Mouse (Mus musculus) gastrocnemius, postnatal 36 days (tissue): ENCODE data around the gene Pdcd2l. TPM values are rescaled to one million over a fixed set of nuclear protein-coding genes. Genes with fewer than 3 reads are reported as not detected.

ENCODE experiments used
- DNase-seq, 2 experiments: peaks; one replicate each; pipeline ENCODE4 v3.0.0; 2022
- intact Hi-C: fragments of 180-260 bp; cut with DNase I; formaldehyde crosslinking; loops from one replicate; pipeline ENCODE4 v1.15.1; 2025
- long read RNA-seq, 2 experiments: library from polyadenylated mRNA; stranded (forward); transcript quantifications; one replicate each; pipeline ENCODE4 v2.0.0; 2021
- total RNA-seq, 2 experiments: library from RNA; stranded (reverse); gene quantifications; 2 replicates each; pipeline ENCODE4 v1.2.3; 2021

Pdcd2l gene
- total RNA-seq: 10 to 100 TPM; 15.3 to 18.1 TPM
- long read RNA-seq, experiment 1, transcript Pdcd2l-201 (7 exons, 1,295 nt): major isoform, 13 of 50 reads
- long read RNA-seq, experiment 1, partial matches to known transcripts: 33 of 50 reads
- long read RNA-seq, experiment 1, other reads (novel, unspliced or antisense): 1 of 50 reads
- long read RNA-seq, experiment 2, transcript Pdcd2l-201 (7 exons, 1,295 nt): major isoform, 40 of 92 reads
- long read RNA-seq, experiment 2, partial matches to known transcripts: 44 of 92 reads
- long read RNA-seq, experiment 2, other reads (novel, unspliced or antisense): 5 of 92 reads

- peak; percentile 87 to 88 for DNase-seq
- intact Hi-C loops: no loop called here
These were observed at the start of gene Pdcd2l for GRCm38 (mm10) chr7:34196132-34197128. Pdcd2l (minus strand) TSS chr7:34196661.

GRCm38 (mm10) chr7:34242176-34242575 is 45.7 kb upstream of the Pdcd2l start:
- intact Hi-C loops: loop anchor here (10.0 kb wide), 1 partner anchor 403 kb away; no protein-coding TSS in a partner anchor
- no peak for DNase-seq

- intact Hi-C loops: no loop called here
These were observed 41.6 kb upstream of the Pdcd2l start for GRCm38 (mm10) chr7:34238086-34238485.

GRCm38 (mm10) chr7:34235602-34236001 is 39.1 kb upstream of the Pdcd2l start:
- intact Hi-C loops: no loop called here
- no peak for DNase-seq

More at GRCm38 (mm10) chr7:34238086-34238485, 41.6 kb upstream of the Pdcd2l start:
- DNase-seq: no peak

GRCm38 (mm10) chr7:34234610-34235561 is 38.4 kb upstream of the Pdcd2l start:
- no peak for DNase-seq
- intact Hi-C loops: no loop called here

GRCm38 (mm10) chr7:34233909-34234609 is 37.6 kb upstream of the Pdcd2l start:
- DNase-seq: peak; percentile 96 to 97
- intact Hi-C loops: no loop called here

GRCm38 (mm10) chr7:34232785-34233725 is 36.6 kb upstream of the Pdcd2l start:
- intact Hi-C loops: no loop called here
- no peak for DNase-seq

GRCm38 (mm10) chr7:34230116-34230515 is 33.7 kb upstream of the Pdcd2l start, which contains the start of gene Gpi1:
Gpi1 (minus strand) TSS chr7:34230336.
- intact Hi-C loops: no loop called here

GRCm38 (mm10) chr7:34229691-34230111 is 33.2 kb upstream of the Pdcd2l start:
- DNase-seq: peak; percentile 44 to 58
- intact Hi-C loops: no loop called here

More at GRCm38 (mm10) chr7:34230116-34230515, 33.7 kb upstream of the Pdcd2l start, which contains the start of gene Gpi1:
- DNase-seq: peak; percentile 72 to 73

GRCm38 (mm10) chr7:34229153-34229552 is 32.7 kb upstream of the Pdcd2l start:
- intact Hi-C loops: no loop called here
- no peak for DNase-seq

GRCm38 (mm10) chr7:34228641-34229040 is 32.2 kb upstream of the Pdcd2l start:
- intact Hi-C loops: no loop called here
- no peak for DNase-seq

GRCm38 (mm10) chr7:34226846-34227245 is 30.4 kb upstream of the Pdcd2l start:
- DNase-seq: no peak
- intact Hi-C loops: no loop called here

GRCm38 (mm10) chr7:34226086-34226485 is 29.6 kb upstream of the Pdcd2l start:
- no peak for DNase-seq
- intact Hi-C loops: no loop called here

GRCm38 (mm10) chr7:34224308-34224707 is 27.8 kb upstream of the Pdcd2l start:
- intact Hi-C loops: no loop called here

GRCm38 (mm10) chr7:34222340-34222739 is 25.9 kb upstream of the Pdcd2l start:
- intact Hi-C loops: no loop called here
- no peak for DNase-seq

More at GRCm38 (mm10) chr7:34224308-34224707, 27.8 kb upstream of the Pdcd2l start:
- DNase-seq: no peak

- intact Hi-C loops: no loop called here
These were observed 25.3 kb upstream of the Pdcd2l start for GRCm38 (mm10) chr7:34221594-34222250.

GRCm38 (mm10) chr7:34218496-34218895 is 22.0 kb upstream of the Pdcd2l start:
- DNase-seq: no peak
- intact Hi-C loops: no loop called here

More at GRCm38 (mm10) chr7:34221594-34222250, 25.3 kb upstream of the Pdcd2l start:
- DNase-seq: no peak
